Mouse (Mus musculus) left cerebral cortex, postnatal 4 days (tissue): ENCODE measurements around the gene Olfr522. TPM values are rescaled to one million over a fixed set of nuclear protein-coding genes. Genes with fewer than 3 reads are reported as not detected.
A peak's percentile ranks its signal among the peaks of the same experiment; 100 is the strongest.

Experiments used
- DNase-seq: peaks from one replicate; pipeline ENCODE4 v3.0.0-alpha.2; 2022
- intact Hi-C: fragments of 180-260 bp; cut with DNase I; formaldehyde crosslinking; loops from one replicate; pipeline ENCODE4 v1.15.1; 2025
- total RNA-seq, 2 experiments: library from RNA; stranded (reverse); gene quantifications; 2 replicates each; pipeline ENCODE4 v1.2.3; 2021

Gene Olfr522
- not detected for total RNA-seq

DNA sequence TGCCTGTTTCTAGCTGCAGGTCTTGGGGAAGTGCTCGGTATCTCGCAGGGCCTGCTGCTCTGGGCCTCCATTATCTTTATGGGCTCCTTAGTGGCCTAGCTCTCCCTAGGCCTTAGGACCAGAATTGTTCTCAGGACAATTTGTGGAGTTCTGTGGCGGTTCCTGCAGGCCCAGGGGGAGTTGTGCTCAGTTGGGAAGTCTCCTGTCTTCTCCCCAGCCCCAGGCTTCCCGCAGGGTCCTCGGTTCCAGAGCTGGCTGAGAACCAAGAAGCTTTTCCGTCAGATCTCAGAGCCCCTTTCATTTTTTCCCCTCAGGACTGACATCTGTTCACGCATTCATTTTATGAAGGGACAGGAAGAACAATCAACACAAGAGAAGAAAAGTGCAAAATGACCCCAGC is at the start of gene Olfr522:
Gene Olfr522 (minus strand): TSS at position 101 of the 400 bp plus-strand sequence.
- no peak for DNase-seq
- intact Hi-C loops = no loop called here

DNA sequence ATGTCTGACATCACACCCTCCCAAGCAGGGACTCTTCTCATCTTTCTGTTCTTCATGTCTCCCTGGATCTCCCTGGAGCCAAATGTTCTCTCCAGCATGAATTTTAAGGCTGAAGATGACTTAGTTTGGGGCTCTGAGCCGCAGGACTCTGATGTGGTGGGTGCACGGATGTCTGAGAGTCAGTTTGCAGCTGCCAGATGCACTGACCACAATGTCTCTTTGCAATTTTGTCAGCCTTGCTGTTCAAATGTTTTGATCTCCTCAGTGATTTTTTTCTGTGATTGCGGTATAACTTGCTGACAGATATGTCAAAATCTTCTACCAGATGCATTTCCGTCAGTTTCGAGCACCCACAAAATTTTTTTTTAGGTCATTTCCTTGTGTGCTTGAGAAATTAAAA is 49.3 kb upstream of the Olfr522 start:
- intact Hi-C loops = no loop called here
- DNase-seq = no peak

DNA sequence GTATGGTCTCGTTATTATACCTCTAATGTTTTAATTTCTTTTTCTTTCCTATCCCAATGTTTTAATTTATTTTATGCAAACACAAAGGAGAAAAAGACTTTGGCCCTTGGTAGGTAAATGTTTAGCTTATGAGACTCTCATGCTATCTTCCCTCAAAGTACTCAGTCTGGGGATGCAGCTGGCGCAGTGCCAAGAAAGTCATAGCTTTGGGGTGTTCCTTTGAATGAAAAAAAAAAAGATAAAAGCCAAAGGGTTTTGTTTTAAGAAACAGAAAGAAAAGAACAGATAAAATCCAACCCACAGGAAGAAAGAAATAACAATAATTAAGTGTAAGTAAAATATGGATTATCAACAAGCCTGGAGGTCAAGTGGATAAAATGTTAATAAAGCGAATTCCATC is 44.1 kb upstream of the Olfr522 start:
- DNase-seq = no peak
- intact Hi-C loops = no loop called here

GRCm38 (mm10) chr7:140208153-140208552 is 43.6 kb upstream of the Olfr522 start:
- DNase-seq = no peak
- intact Hi-C loops = no loop called here

GRCm38 (mm10) chr7:140206904-140207303 is 42.3 kb upstream of the Olfr522 start:
- no peak for DNase-seq
- intact Hi-C loops = no loop called here

GRCm38 (mm10) chr7:140205864-140206263 is 41.3 kb upstream of the Olfr522 start, which contains the start of gene Olfr524:
TSS of gene Olfr524 (minus strand) at chr7:140205964.
- no peak for DNase-seq
- intact Hi-C loops = no loop called here

DNA sequence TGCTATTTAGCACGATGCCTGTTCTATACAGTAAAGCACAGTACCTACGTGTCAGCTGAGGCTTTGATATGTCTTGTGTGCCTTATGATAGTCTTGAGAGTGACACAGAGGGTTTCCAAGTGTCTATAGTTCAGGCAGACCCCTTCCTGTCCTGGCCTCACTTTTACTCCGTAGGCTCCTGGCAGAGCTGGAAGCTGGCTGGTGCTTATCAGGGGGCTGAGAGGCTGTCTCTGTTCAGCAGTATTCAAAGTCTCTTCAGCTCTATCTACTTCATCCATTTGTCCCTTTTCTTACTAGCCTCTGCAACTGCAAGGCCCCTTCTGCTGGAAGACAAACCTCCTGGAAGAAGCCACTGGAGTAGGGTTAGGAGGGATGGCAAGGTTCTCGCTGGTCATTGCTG is 36.5 kb upstream of the Olfr522 start:
- intact Hi-C loops = no loop called here
- DNase-seq = no peak

GRCm38 (mm10) chr7:140196002-140196401 is 31.4 kb upstream of the Olfr522 start:
- no peak for DNase-seq
- intact Hi-C loops = no loop called here

DNA sequence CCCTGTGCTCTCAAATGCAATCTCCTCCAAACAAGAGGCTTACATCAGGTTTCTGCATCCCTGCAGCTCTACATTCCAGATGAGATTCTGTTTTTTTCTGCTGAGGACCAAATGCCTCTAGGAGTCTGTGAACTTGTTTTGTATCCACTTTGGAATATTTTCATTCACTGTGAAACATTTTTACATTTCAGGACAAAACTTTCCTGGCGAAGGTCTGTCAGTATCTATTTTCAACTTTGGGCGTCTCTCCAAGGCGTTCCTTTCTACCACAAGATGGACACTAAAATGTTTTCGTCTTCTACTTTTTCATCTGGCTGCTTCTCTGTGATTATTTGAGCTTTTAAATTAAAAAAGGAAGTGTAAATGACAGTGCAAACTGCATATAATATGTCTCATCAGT is 29.5 kb upstream of the Olfr522 start:
- no peak for DNase-seq
- intact Hi-C loops = no loop called here

GRCm38 (mm10) chr7:140192851-140193250 is 28.3 kb upstream of the Olfr522 start:
- intact Hi-C loops = no loop called here

GRCm38 (mm10) chr7:140192445-140192844 is 27.9 kb upstream of the Olfr522 start:
- intact Hi-C loops = no loop called here
- DNase-seq = no peak

More at GRCm38 (mm10) chr7:140192851-140193250, 28.3 kb upstream of the Olfr522 start:
- DNase-seq = no peak

DNA sequence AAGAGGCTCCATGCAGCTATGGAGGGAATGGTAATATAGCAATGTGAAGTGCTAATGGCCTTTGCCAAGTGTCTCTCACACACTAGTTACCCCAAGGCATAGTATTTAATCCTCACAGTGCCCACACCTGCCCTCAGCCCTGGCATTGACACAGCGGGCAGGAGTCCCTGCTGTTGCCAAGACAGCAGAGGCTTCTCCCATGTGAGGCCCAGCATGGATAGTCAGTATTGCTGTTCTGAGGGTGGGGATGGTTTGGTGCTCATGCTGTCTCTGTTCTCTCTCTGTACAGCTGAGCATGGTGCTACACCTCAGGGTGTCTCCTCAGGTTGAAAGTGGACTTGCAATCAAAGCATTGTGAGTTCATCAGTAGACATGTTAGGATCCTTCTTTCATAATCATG is 25.9 kb upstream of the Olfr522 start:
- intact Hi-C loops = no loop called here
- no peak for DNase-seq

- intact Hi-C loops = no loop called here
- no peak for DNase-seq
Measured at GRCm38 (mm10) chr7:140188391-140189328, 24.1 kb upstream of the Olfr522 start.

- intact Hi-C loops = no loop called here
- no peak for DNase-seq
Measured at GRCm38 (mm10) chr7:140187721-140188390, 23.3 kb upstream of the Olfr522 start.

DNA sequence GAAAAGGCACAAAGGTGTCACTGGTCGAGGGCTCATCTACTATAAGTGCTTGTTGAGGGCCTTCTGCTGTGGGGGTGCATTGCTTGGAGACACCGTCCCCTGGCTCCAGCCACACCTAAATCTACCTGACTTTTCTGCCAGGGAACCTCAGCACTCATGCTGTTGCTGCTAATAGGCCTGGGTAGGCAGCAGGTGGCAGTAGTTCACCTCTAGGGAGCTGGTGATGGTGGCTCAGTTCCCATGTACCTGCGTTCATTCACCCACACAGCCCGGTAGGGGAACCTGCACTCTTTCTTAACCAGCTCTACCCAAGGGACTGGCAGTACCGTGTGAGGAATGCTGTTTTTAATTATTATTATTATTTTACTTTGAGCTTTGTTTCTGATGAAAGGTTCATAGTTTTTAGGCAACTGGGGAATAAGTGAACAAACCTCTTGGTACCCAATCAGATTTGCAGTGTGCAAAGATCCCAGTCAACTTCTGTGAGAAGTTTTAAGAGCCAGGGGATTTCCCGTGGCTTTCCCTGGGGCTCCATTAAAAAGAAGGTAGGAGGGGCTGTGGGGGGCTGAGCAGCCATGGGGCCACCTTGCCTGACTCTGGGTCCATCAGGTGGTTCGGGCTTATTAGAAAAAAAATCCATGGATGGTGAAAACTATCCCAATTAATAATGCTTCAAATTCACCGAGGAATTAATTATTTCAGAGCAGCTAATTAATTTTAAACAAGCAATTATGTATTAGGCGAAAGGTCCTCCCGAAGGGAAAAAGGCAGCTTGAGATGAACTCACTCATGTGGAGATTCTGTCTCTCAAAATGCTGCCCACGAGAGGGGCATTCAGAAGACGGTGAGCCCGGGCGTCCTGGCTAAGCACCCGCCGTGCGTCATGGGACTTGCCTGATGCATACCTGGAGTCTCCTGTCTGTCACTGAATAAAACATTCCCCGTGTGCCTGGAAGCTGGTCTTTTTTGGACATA is 22.4 kb upstream of the Olfr522 start:
- no peak for DNase-seq
- intact Hi-C loops = no loop called here

DNA sequence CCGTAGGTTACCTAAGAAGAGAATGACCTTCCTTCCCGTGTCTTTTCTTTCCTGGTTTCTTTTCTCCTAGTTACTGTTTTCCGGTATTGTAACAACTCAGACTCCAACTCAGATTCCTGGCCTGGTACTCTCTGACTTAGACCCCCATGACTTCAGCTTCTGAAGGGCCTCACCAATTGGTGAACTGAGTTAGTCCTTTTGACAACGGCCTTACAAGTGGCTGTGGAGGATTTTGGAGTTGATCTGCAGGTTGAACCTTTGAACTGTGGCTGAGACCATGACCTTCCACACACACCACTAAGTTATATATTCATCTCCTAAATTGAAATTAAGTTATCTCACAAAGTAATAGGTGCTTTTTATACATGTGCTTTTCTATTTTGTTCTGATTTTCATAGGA is 19.6 kb upstream of the Olfr522 start:
- intact Hi-C loops = no loop called here

DNA sequence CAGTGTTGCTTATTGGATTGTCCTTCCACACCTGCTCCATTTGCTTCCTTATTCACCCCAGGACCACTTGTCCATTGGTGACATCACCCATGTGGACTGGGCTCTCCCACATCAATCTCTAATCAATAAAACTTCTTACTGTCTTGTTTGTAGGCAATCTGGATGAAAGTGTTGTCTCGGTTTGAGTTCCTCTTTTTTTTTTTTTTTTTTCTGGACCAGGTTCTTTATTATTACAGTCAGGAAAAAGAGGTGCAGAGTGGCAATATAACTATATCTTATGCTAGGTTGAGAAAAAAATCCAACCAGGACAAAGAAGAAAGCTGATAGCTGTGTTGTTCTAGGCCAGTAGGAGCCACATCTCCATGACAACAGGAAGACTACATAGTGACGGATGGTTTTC is 16.1 kb upstream of the Olfr522 start:
- no peak for DNase-seq
- intact Hi-C loops = no loop called here

More for the DNA sequence above, 19.6 kb upstream of the Olfr522 start:
- DNase-seq = no peak

GRCm38 (mm10) chr7:140179176-140179575 is 14.6 kb upstream of the Olfr522 start:
- no peak for DNase-seq
- intact Hi-C loops = no loop called here

DNA sequence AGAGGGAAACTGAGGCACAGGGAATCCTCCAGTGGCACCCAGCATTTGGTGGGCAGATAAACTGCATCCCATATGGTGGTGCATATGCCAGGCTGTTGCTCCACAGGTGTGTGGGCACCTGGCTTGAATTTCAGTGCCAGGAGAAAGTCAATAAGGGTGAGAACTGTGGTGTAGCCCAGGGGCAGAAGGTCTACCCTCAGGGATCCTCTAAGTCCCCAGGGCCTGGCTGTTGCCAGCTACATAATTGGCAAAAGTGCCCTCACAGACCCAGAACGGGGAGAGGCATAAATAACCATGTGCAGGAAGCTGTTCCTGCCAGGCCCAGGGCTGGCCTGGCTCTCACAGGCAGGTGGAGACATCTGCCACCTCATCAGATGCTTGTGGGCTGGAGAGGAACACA is 8.4 kb upstream of the Olfr522 start, which contains the start of gene Olfr523:
Gene Olfr523 (plus strand): TSS at position 282 of the 400 bp plus-strand sequence.
- peak; percentile 71 for DNase-seq
- intact Hi-C loops = no loop called here

GRCm38 (mm10) chr7:140170863-140171262 is 6.3 kb upstream of the Olfr522 start:
- intact Hi-C loops = no loop called here
- DNase-seq = no peak

DNA sequence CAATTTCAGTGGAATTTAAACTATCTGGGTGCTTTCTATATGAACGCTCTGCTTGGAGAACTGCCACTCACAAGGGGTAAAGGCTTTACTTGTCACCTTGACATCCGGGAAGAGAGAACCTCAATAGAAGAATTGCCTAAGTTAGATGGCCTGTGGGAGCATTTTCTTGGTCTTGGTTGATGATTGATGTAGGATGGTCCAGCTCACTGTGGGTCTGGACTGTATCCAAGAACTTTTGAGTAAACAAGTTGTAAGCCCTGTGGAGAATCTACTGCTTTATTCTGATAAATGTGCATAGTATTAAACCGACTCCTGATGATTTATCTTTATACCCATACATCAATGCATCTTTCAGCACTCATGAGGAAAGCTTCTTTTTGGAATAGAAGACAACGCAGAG is 4.8 kb upstream of the Olfr522 start:
- intact Hi-C loops = no loop called here
- DNase-seq = no peak
